Mouse (Mus musculus) stomach, postnatal 0 days (tissue): Measurements from ENCODE around the gene Mtg1.

Experiments used
- CTCF ChIP-seq: IDR thresholded peaks from 2 replicates; pipeline ENCODE4 v1.5.1; 2016; ENCODE audit warnings: antibody characterized with exemption, low read depth, mild to moderate bottlenecking, moderate library complexity
- EP300 ChIP-seq: optimal IDR thresholded peaks from 2 replicates; pipeline ENCODE3; 2016; ENCODE audit warnings: antibody characterized with exemption

DNA sequence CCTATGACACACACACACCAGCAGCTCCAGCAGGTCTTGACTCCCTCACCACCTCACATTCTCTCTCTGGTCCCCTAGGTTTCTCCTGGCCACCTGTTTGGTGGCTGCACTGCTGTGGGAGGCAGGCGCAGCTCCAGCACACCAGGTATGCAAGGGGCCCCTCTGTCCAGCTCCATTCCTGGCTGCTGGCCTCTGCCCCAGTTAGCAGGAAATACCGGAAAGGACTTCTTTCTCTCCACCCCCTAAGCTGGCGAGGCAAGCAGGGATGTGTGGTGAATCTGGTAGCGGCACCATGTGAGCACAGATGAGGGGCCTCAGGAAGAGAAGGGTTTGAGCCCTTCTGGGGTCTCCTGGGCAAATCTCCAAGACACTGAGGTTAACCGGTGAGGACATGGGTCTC is 42.4 kb upstream of the Mtg1 start:
- no peak for TF ChIP-seq CTCF
- TF ChIP-seq EP300: no peak
